Comparison of ENCODE assay signal across 14 mouse cellular contexts in genomic region chr15:85829470-85829869, GRCm38 (mm10). TPM values are rescaled to one million over a fixed set of nuclear protein-coding genes. Genes with fewer than 3 reads are reported as not detected.
"Had no signal": no experiment of that assay in that cellular context is flagged by ENCODE, and none has a peak within 500 bp of the region (broad histone marks: within the 10 kb centered on the region; RNA-seq: fewer than 3 reads in every experiment).

No protein-coding gene starts in this region.

- H3K36me3 ChIP-seq: limb, embryonic 12.5 days; lung, embryonic 15.5 days; midbrain, embryonic 12.5 days; stomach, embryonic 15.5 days had no signal

- H3K27me3 ChIP-seq: limb, embryonic 12.5 days; lung, embryonic 15.5 days; stomach, embryonic 15.5 days had no signal

- H3K9me3 ChIP-seq: limb, embryonic 12.5 days; lung, embryonic 15.5 days; megakaryocyte, embryonic 14.5 days; midbrain, embryonic 12.5 days; stomach, embryonic 15.5 days had no signal

- H3K27ac ChIP-seq: limb, embryonic 12.5 days; liver, embryonic 14.5 days; lung, embryonic 15.5 days; macrophage; midbrain, embryonic 12.5 days; stomach, embryonic 15.5 days had no signal

- DNase-seq: kidney, adult 8-10 months; kidney, postnatal 25 days; layer of hippocampus, adult 9-11 months; layer of hippocampus, postnatal 36 days; lung, postnatal 14 days; right cerebral cortex, postnatal 14 days; thymus, postnatal 25 days had no signal

- H3K9ac ChIP-seq: limb, embryonic 12.5 days; liver, embryonic 14.5 days; lung, embryonic 15.5 days; midbrain, embryonic 12.5 days; stomach, embryonic 15.5 days had no signal

- H3K4me2 ChIP-seq: limb, embryonic 12.5 days; lung, embryonic 15.5 days; midbrain, embryonic 12.5 days; stomach, embryonic 15.5 days had no signal

- H3K4me3 ChIP-seq: limb, embryonic 12.5 days; lung, embryonic 15.5 days; megakaryocyte, embryonic 14.5 days; midbrain, embryonic 12.5 days; stomach, embryonic 15.5 days had no signal

RNA-seq across cellular contexts. Expression of gene Pkdrej, which starts 7.9 kb away (rescaled TPM):
- polyA plus RNA-seq: macrophage had no signal
